Mouse (Mus musculus) megakaryocyte, embryonic 14.5 days (primary cell): ENCODE measurements at regions not wholly inside any gene's neighbourhood (a gene's known extent, or its start where the extent isn't known, plus 50 kb on each side); places are given as distances from the start of the nearest gene placed in this dataset.

Experiments
- FLI1 ChIP-seq: IDR thresholded peaks from 2 replicates; pipeline ENCODE4 v1.6.1; 2012; ENCODE audit warnings: low read length, inconsistent platforms, mixed read lengths
- GATA1 ChIP-seq: IDR thresholded peaks from 3 replicates; pipeline ENCODE4 v1.6.1; 2012; ENCODE audit warnings: mixed read lengths, low read length, inconsistent platforms, borderline replicate concordance

GRCm38 (mm10) chr5:120324111-120324510, 107.4 kb upstream of the Lhx5 start:
- no peak for TF ChIP-seq FLI1
- TF ChIP-seq GATA1 = no peak
